11 mouse cellular contexts compared by ENCODE assay signal in the genomic region with DNA sequence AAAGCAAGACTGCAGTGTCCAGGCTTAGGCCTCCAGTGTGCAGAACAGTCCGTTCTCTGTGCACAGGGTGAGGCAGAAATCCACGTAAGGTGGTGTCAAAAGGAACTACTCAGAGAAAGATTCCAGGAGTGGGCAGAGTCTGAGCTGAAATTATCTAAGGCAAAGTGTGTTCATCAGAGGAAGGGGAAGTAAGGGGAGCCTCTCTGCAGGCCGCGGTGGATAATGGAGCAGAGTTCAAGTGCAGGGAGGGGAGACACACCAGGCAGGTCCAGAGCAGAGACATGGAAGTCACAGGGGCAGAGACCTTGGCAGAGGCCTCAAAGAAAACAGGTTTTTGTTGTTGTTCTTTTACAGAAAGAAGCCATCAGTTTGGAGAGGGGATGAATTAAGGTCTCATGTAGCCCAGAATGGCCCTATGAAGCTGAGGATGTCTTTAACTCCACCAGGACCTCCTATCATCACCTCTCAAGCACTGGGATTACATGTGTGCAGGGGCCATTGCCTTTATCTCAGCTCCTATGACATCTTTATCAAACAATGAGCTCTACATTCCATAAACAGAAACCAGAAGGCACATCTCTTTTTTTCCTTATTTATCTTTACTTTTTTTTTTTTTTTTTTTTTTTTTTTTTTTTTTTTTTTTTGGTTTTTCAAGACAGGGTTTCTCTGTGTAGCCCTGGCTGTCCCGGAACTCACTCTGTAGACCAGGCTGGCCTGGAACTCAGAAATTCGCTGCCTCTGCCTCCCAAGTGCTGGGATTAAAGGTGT. TPM values are rescaled to one million over a fixed set of nuclear protein-coding genes. Genes with fewer than 3 reads are reported as not detected.
A peak's percentile ranks its signal among the peaks of the same experiment; 100 is the strongest.
DNase-seq lines count a peak whose midpoint lies in the region; ATAC-seq and TF ChIP-seq lines count a peak whose summit lies in the region.
"Had no signal": no experiment of that assay in that cellular context is flagged by ENCODE, and none has a peak within 500 bp of the region (broad histone marks: within the 10 kb centered on the region; RNA-seq: fewer than 3 reads in every experiment).

No protein-coding gene starts in this region.

- no peak for ATAC-seq in heart, postnatal 0 days (ENCODE audit: insufficient read depth, low read depth)
- peak; percentile 57 for ATAC-seq in monocyte, adult 5-6 weeks (replicated peaks; ENCODE audit: insufficient number of reproducible peaks, low FRiP score, low TSS enrichment, poor library complexity, severe bottlenecking)

- no peak overlapping the region for H3K9ac ChIP-seq in heart, postnatal 0 days (replicated peaks; ENCODE audit: low read depth, low read length)
- H3K9ac ChIP-seq: lung, embryonic 14.5 days; neural tube, embryonic 12.5 days had no signal

- H3K9me3 ChIP-seq in heart, postnatal 0 days (replicated peaks; ENCODE audit: control insufficient read depth, low read length) = no peaks in the 10 kb centered on the region
- no peaks in the 10 kb centered on the region for H3K9me3 ChIP-seq in limb, embryonic 10.5 days (replicated peaks)
- H3K9me3 ChIP-seq: neural tube, embryonic 12.5 days had no signal

- H3K4me2 ChIP-seq in heart, postnatal 0 days (ENCODE audit: low read depth, low read length) = no peak overlapping the region
- H3K4me2 ChIP-seq: lung, embryonic 14.5 days; neural tube, embryonic 12.5 days had no signal

- peak overlapping the region; percentile 58 for H3K27ac ChIP-seq in heart, postnatal 0 days (ENCODE audit: low read depth)
- H3K27ac ChIP-seq in limb, embryonic 10.5 days = peak overlapping the region; percentile 77
- H3K27ac ChIP-seq: neural tube, embryonic 12.5 days had no signal

- H3K36me3 ChIP-seq in heart, postnatal 0 days (replicated peaks; ENCODE audit: control insufficient read depth, insufficient read depth, low read length) = no peaks in the 10 kb centered on the region
- H3K36me3 ChIP-seq in limb, embryonic 10.5 days = no peaks in the 10 kb centered on the region
- H3K36me3 ChIP-seq: neural tube, embryonic 12.5 days had no signal

- intact Hi-C loops in gastrocnemius, postnatal 14 days (cut with DNase I; ENCODE audit: low total_unique reads) = loop anchor here (10.0 kb wide), 1 partner anchor 91 kb away; no protein-coding TSS in a partner anchor

- H3K4me3 ChIP-seq in heart, postnatal 0 days (ENCODE audit: low read depth, low read length) = no peak overlapping the region
- no peak overlapping the region for H3K4me3 ChIP-seq in limb, embryonic 10.5 days
- H3K4me3 ChIP-seq: neural tube, embryonic 12.5 days had no signal

- H3K27me3 ChIP-seq in heart, postnatal 0 days (ENCODE audit: control insufficient read depth, insufficient read depth, low read length) = no peaks in the 10 kb centered on the region
- H3K27me3 ChIP-seq in limb, embryonic 10.5 days (ENCODE audit: low read depth, poor library complexity, severe bottlenecking) = no peaks in the 10 kb centered on the region
- H3K27me3 ChIP-seq: neural tube, embryonic 12.5 days had no signal

- 56% methylated on average over 6 of the region's 6 CpGs for WGBS in heart, postnatal 0 days
- WGBS in limb, embryonic 10.5 days = 87% methylated on average over 6 of the region's 6 CpGs

- peaks cover 49% of the 10 kb centered on the region for H3K4me1 ChIP-seq in heart, postnatal 0 days (ENCODE audit: control insufficient read depth, insufficient read depth)
- H3K4me1 ChIP-seq in limb, embryonic 10.5 days = peaks cover 81% of the 10 kb centered on the region

- TF ChIP-seq CTCF in heart, postnatal 0 days (IDR thresholded peaks at IDR 0.05; ENCODE audit: low read depth) = no peak

- TF ChIP-seq EP300 in heart, postnatal 0 days (IDR thresholded peaks at IDR 0.05; ENCODE audit: low read depth) = no peak

- DNase-seq in heart, postnatal 0 days (ENCODE audit: low spot score) = peak; percentile 12
- DNase-seq in heart, adult 8-10 months (ENCODE audit: low spot score) = no peak
- peak; percentile 26 to 33 for DNase-seq in thymus, postnatal 36 days
- DNase-seq in thymus, postnatal 0 days (ENCODE audit: low spot score) = no peak
- no peak for DNase-seq in limb, embryonic 10.5 days (ENCODE audit: low spot score)
- DNase-seq in gastrocnemius, postnatal 14 days = no peak
- no peak for DNase-seq in layer of hippocampus, adult 18-20 months (ENCODE audit: low spot score in 2 of 2)
- DNase-seq: cerebellum, adult 18-20 months; lung, embryonic 14.5 days had no signal

RNA-seq across cellular contexts. Expression of a gene that starts 42.7 kb away (rescaled TPM):
- total RNA-seq in heart, postnatal 0 days (2014; rRNA removed; ENCODE audit: low replicate concordance) = 14.8 and 37.1 TPM in 2 replicates
- 16.0 and 16.4 TPM in 2 replicates for polyA plus RNA-seq in heart, postnatal 0 days (2015; fragmentation: Nextera tagmentation; extraction: Ambion mirVana)
- total RNA-seq in heart, adult 8-10 months (2022) = 10 to 100 TPM in 3 of 4 experiments, 1 to 10 TPM in 1; 9.9 to 18.2 (median 14.5) TPM
- 26.2 and 27.3 TPM in 2 replicates for polyA plus RNA-seq in thymus, postnatal 0 days (2015; fragmentation: Nextera tagmentation; extraction: Ambion mirVana)
- polyA plus RNA-seq in limb, embryonic 10.5 days (2016; fragmentation: Nextera tagmentation; extraction: Ambion mirVana) = 6.5 and 6.6 TPM in 2 replicates
- total RNA-seq in monocyte, adult 5-6 weeks (2017) = 133 to 163 TPM (median 146 TPM) in 3 replicates
- 10 to 100 TPM; 11.1 to 15.6 TPM for total RNA-seq in gastrocnemius, postnatal 14 days (2021)
- total RNA-seq in layer of hippocampus, adult 18-20 months (2021) = 1 to 10 TPM; 2.6 to 4.3 TPM

RNA-seq across cellular contexts. Expression of a gene that starts 52.4 kb away (rescaled TPM):
- 57.7 and 61.1 TPM in 2 replicates for total RNA-seq in heart, postnatal 0 days (2014; rRNA removed; ENCODE audit: low replicate concordance)
- polyA plus RNA-seq in heart, postnatal 0 days (2015; fragmentation: Nextera tagmentation; extraction: Ambion mirVana) = 23.8 and 23.9 TPM in 2 replicates
- total RNA-seq in heart, adult 8-10 months (2022) = 10 to 100 TPM; 41.4 to 47.5 (median 46.5) TPM
- polyA plus RNA-seq in thymus, postnatal 0 days (2015; fragmentation: Nextera tagmentation; extraction: Ambion mirVana) = 15.4 and 19.0 TPM in 2 replicates
- 44.0 and 49.7 TPM in 2 replicates for polyA plus RNA-seq in limb, embryonic 10.5 days (2016; fragmentation: Nextera tagmentation; extraction: Ambion mirVana)
- total RNA-seq in monocyte, adult 5-6 weeks (2017) = 4.6 to 23.2 TPM (median 5.5 TPM) in 3 replicates
- total RNA-seq in gastrocnemius, postnatal 14 days (2021) = 10 to 100 TPM; 42.8 to 46.3 TPM
- total RNA-seq in layer of hippocampus, adult 18-20 months (2021) = 100 to 1,000 TPM; 108 to 109 TPM

Comparison
In these comparisons a context has a peak if more than half of its experiments do, and no peak if none do; other contexts are left out.
1. DNase-seq: peak in heart, postnatal 0 days (single experiment) and thymus, postnatal 36 days (2 of 2); none in heart, adult 8-10 months (single experiment), thymus, postnatal 0 days (single experiment), limb, embryonic 10.5 days (single experiment), gastrocnemius, postnatal 14 days (single experiment) and layer of hippocampus, adult 18-20 months (0 of 2).